ENCODE assay signal across 9 mouse cellular contexts in the genomic region with DNA sequence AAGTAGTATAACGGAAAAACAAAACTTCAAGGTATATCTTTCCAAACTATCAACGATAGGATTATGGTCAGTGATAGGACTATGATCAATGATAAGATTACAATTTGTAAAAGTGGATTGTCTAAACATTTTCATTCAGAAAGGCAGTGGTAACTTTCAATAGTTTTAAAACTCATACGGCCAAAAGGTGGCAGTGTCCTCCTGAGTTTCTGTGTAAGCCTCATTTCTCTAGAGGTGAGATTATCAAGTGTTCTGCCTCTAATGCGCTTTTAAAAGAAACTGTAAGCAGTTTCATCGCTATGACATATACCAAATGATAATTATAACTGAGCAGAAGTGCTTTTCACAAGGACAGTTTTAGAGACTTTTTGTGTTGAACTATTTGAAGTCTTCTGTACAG. TPM values are rescaled to one million over a fixed set of nuclear protein-coding genes. Genes with fewer than 3 reads are reported as not detected.
DNase-seq lines count a peak whose midpoint lies in the region; ATAC-seq and TF ChIP-seq lines count a peak whose summit lies in the region.
"Had no signal": no experiment of that assay in that cellular context is flagged by ENCODE, and none has a peak within 500 bp of the region (broad histone marks: within the 10 kb centered on the region; RNA-seq: fewer than 3 reads in every experiment).

No protein-coding gene starts in this region.

- peak; percentile 67 for DNase-seq in heart, postnatal 0 days (ENCODE audit: low spot score)
- DNase-seq in thymus, postnatal 4 days: peak; percentile 10
- DNase-seq in thymus, adult 18-20 months: no peak
- DNase-seq in embryo, embryonic 11.5 days (ENCODE audit: low read depth, low spot score): peak; percentile 27
- peak; percentile 34 for DNase-seq in mesoderm, embryonic 11.5 days (ENCODE audit: low read depth, low spot score)
- no peak for DNase-seq in spleen, adult 18-20 months

- no peak for ATAC-seq in heart, postnatal 0 days (ENCODE audit: insufficient read depth, low read depth)
- ATAC-seq in heart, embryonic 11.5 days (replicated peaks; ENCODE audit: insufficient number of reproducible peaks, low FRiP score, low TSS enrichment): no peak
- no peak for ATAC-seq in megakaryocyte, adult 5-6 weeks (ENCODE audit: poor library complexity, severe bottlenecking)

- H3K27me3 ChIP-seq in heart, postnatal 0 days (ENCODE audit: control insufficient read depth, insufficient read depth, low read length): no peaks in the 10 kb centered on the region
- H3K27me3 ChIP-seq in heart, embryonic 11.5 days (ENCODE audit: control insufficient read depth, insufficient read depth, low read length): no peaks in the 10 kb centered on the region

- H3K4me3 ChIP-seq in heart, postnatal 0 days (ENCODE audit: low read depth, low read length): no peak overlapping the region
- no peak overlapping the region for H3K4me3 ChIP-seq in heart, embryonic 11.5 days (ENCODE audit: low read depth, low read length)
- H3K4me3 ChIP-seq: myocyte had no signal

- no peak overlapping the region for H3K4me2 ChIP-seq in heart, postnatal 0 days (ENCODE audit: low read depth, low read length)
- no peak overlapping the region for H3K4me2 ChIP-seq in heart, embryonic 11.5 days

- no peak overlapping the region for H3K9ac ChIP-seq in heart, postnatal 0 days (replicated peaks; ENCODE audit: low read depth, low read length)
- no peak overlapping the region for H3K9ac ChIP-seq in heart, embryonic 11.5 days (ENCODE audit: low read depth, low read length)

- no peaks in the 10 kb centered on the region for H3K9me3 ChIP-seq in heart, postnatal 0 days (replicated peaks; ENCODE audit: control insufficient read depth, low read length)
- no peaks in the 10 kb centered on the region for H3K9me3 ChIP-seq in heart, embryonic 11.5 days (replicated peaks; ENCODE audit: control insufficient read depth, low read length)

- H3K27ac ChIP-seq in heart, postnatal 0 days (ENCODE audit: low read depth): no peak overlapping the region
- H3K27ac ChIP-seq in heart, embryonic 11.5 days (ENCODE audit: low read depth, low read length): no peak overlapping the region

- H3K36me3 ChIP-seq in heart, postnatal 0 days (replicated peaks; ENCODE audit: control insufficient read depth, insufficient read depth, low read length): no peaks in the 10 kb centered on the region
- H3K36me3 ChIP-seq in heart, embryonic 11.5 days (ENCODE audit: control insufficient read depth, insufficient read depth, low read length): no peaks in the 10 kb centered on the region

- TF ChIP-seq CTCF in heart, postnatal 0 days (IDR thresholded peaks at IDR 0.05; ENCODE audit: low read depth): peak; percentile 58

- H3K4me1 ChIP-seq in heart, postnatal 0 days (ENCODE audit: control insufficient read depth, insufficient read depth): peaks cover 5% of the 10 kb centered on the region; the same call in 1 of the 2 replicates
- H3K4me1 ChIP-seq in heart, embryonic 11.5 days (ENCODE audit: control insufficient read depth, insufficient read depth, low read length): peaks cover 8% of the 10 kb centered on the region

- TF ChIP-seq EP300 in heart, postnatal 0 days (IDR thresholded peaks at IDR 0.05; ENCODE audit: low read depth): no peak

- WGBS in heart, postnatal 0 days: 21% methylated on average over 5 of the region's 5 CpGs
- 23% methylated on average over 5 of the region's 5 CpGs for WGBS in heart, embryonic 11.5 days (ENCODE audit: insufficient replicate concordance)

RNA-seq across cellular contexts. Expression of gene Bmp5, which starts 12.7 kb away (rescaled TPM):
- 0.27 and 2.8 TPM in 2 replicates for total RNA-seq in heart, postnatal 0 days (2014; rRNA removed; ENCODE audit: low replicate concordance)
- polyA plus RNA-seq in heart, postnatal 0 days (2015; fragmentation: Nextera tagmentation; extraction: Ambion mirVana): 2.4 TPM in 2 replicates
- polyA plus RNA-seq in heart, embryonic 11.5 days (2014; fragmentation: Nextera tagmentation; extraction: Ambion mirVana): 11.2 and 14.5 TPM in 2 replicates
- not detected in 2 replicates for total RNA-seq in megakaryocyte, adult 5-6 weeks (2015)
- 0.53 TPM in 1 of 2 replicates, not detected in the other for total RNA-seq in megakaryocyte, adult 5-6 weeks (2017)
- polyA plus RNA-seq: myocyte had no signal

Comparison
In these comparisons a context has a peak if more than half of its experiments do, and no peak if none do; other contexts are left out.
1. DNase-seq: peak in heart, postnatal 0 days (single experiment), thymus, postnatal 4 days (single experiment), embryo, embryonic 11.5 days (single experiment) and mesoderm, embryonic 11.5 days (single experiment); none in thymus, adult 18-20 months (0 of 2) and spleen, adult 18-20 months (0 of 2).